Mouse (Mus musculus) erythroid progenitor cell, adult 5-6 weeks (primary cell): ENCODE results near the gene Kxd1. TPM values are rescaled to one million over a fixed set of nuclear protein-coding genes. Genes with fewer than 3 reads are reported as not detected.

ENCODE experiments used
- ATAC-seq: replicated peaks from 2 replicates; pipeline ENCODE4 v1.8.0; 2016; ENCODE audit warnings: moderate number of reproducible peaks, mild to moderate bottlenecking, moderate TSS enrichment, inconsistent platforms; ENCODE audit not compliant: poor library complexity, low FRiP score, severe bottlenecking
- total RNA-seq, 2 experiments: library from RNA; stranded (forward) in 1 of 2; stranded (reverse) in 1 of 2; fragments of 150-400 nt in 1 of 2; fragments of 186-747, 209-891 nt in 1 of 2; gene quantifications; 2 replicates each; pipeline versions ENCODE4 v1.2.3 to v1.2.4; 2015 to 2017; ENCODE audit warnings: low replicate concordance in 2 of 2

Kxd1 gene
- total RNA-seq, 2 experiments from 2014 or later: 11.8 to 34.4 TPM

DNA sequence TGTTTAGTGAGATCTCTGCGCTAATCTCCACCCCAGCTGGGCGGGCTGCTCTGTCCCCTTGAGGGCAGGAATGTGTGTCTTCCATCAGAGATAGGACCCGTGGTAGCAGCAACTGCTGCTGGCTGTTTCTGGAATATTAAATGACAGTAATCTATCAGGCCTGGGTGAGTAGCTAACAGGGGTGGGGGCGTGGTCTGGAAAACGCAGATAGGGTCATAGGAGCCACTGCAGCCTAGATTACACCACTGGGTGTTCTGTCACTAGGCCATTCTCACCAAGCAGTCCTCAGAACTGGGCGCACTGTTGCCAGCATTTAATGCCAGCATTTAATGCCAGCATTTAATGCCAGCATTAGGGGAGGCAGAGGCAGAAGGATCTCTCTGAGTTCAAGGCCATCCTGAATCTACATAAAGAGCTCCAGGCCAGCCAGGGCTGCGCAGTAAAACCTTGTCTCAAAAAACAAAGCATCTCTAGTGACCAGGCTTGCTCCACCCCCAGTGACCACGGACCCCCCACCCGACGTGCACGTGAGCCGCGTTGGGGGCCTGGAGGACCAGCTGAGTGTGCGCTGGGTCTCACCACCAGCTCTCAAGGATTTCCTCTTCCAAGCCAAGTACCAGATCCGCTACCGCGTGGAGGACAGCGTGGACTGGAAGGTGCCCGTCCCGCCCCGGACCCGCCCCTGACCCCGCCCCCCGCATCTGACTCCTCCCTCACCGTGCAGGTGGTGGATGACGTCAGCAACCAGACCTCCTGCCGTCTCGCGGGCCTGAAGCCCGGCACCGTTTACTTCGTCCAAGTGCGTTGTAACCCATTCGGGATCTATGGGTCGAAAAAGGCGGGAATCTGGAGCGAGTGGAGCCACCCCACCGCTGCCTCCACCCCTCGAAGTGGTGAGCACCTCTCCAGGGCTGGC, 27.1 kb downstream of the Kxd1 start:
- ATAC-seq: peak; percentile 63

DNA sequence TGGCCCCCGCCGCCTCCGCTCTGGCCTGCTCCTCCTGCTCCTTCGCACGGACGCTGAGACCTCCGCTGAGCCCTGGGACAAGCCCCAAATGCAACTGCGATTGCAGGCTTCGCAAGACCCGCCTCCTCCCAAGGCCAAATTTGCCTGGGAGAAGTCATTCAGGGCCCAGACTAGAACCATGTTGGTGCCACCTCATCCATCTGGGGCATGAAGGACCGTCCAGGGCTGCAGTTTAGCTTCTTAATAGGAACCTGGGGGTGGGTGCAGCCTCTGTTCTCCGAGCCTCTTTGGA, 32.0 kb downstream of the Kxd1 start:
- ATAC-seq: no peak

DNA sequence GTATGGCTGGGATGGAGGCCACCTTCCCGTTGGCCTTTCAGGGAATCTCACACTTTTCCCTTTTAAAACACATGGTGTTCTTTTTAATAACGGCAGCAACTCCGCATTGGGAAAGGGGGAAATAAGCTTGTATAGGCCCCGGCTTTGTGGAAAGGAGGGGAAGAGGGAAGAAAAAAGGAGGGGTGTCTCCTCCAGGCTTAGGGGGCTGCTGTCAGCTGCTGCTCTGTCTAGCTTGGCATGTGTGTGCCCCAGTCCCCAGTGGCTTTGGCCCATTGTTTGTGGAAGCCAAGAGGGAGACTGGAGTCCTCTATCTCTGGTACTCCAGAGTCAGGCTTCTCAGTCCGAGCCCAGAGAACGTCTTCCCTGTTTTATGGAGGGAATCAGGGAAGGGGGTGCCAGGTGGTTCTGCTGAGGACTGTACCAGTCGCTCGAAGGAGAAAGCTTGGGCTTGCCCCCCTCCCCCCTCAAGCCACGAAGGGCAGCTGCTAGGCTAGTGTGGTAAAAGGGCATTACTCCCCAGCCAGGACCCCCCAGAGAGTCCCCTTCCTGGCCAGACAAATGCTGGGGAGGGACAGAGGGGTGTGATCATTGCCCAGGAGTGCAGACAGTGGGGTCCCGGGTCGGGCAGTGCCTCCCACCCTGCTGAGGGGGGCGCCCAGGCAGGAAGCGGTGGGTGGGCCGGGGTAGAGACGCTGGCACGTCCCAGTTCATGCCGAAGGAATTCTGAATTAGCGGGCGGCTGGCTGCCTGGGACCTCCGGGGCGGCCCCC, 32.6 kb downstream of the Kxd1 start:
- no peak for ATAC-seq

DNA sequence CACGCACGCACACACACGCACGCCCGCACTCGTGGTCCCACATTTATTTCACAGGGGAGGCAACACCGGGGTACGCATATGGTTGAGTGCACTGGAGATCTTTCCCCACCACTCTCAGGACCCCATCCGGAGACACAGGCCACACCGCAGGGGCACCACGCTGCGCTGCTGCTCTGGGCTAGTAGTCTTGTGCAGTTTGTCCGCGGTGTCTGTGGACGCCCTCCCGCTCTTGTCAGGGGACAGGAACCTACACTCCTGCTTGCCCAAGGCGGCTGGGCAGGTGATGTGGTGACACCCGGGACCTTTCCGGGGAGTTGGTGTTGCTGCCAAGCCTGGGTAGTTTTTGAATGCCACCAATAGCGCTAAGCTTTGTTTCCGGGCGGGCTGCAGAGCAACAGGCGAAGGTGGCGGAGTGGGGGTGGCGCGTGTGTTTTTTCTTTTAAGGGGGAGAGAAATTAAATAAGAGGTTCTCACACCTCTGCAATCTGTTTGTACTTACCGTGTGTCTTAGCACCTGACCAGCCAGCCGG, 33.3 kb downstream of the Kxd1 start:
- ATAC-seq: no peak

DNA sequence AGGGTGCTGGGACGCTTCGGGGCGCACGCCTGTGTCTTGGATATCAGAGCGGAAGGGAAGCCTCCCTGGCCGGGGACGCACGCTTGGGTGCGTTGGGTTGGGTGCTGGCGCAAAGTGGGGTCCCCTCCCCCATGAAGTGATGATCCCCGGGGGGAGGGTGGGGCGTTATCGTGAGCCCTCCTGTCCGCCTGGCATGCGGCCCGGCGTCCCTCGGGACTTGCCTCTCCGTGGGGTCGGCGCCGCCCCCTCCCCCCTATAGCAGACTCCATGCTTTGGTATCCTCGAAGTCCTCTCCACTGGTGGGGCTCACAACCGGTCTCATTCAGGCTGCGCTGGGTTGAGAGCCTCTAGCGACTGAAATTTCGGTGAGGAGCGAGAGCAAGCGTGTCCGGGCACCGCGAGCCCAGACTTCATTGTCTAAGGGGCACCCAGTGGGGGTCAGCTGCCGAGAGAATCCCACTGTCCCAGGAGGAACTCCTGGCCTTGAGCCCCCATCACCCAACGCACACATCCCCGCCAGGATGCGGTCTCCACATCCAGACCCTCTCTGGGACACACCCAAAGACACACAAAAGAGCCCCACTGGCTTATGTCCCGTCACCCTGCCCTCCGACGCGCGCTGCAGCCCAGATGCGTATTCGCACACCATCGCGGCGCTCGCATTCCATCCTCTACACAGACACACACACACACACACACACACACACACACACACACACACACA, 33.9 kb downstream of the Kxd1 start:
- no peak for ATAC-seq

DNA sequence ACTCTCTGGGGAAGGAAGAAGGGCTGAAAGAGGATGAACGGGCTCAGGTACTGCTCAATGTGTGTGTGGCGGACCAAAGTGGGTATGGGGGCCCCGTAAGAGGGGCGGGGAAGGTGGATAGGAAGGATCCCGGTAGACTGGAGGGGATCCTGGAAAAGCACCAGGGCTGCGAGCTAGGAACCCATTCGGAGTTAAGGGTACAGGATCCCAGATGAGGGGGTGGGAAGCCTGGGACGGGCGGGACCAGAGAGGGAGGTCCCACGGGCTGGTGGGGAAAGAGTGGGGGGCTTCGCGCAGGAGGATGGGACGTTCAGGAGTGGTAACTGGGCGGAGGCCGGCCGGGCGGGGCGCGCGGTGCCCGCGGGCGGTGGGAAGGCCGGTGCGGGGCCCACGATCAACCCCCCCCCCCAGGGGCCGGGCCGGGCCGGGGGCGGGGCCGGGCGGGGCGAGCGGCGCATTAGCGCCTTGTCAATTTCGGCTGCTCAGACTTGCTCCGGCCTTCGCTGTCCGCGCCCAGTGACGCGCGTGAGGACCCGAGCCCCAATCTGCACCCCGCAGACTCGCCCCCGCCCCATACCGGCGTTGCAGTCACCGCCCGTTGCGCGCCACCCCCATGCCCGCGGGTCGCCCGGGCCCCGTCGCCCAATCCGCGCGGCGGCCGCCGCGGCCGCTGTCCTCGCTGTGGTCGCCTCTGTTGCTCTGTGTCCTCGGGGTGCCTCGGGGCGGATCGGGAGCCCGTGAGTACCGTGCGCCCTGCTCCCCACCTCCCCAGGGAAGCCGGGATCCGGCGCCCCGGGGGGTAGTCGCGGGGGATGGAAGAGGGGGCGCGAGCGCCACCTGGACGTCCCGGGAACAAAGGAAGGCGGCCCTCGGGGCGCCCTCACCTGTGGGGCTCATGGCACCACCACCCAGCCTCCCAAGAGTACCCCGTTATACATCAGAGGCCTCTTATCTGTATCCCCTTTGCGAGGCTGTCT, 34.8 kb downstream of the Kxd1 start, which contains the start of gene Crlf1:
TSS of gene Crlf1 (plus strand) at position 495 of the 977 bp plus-strand sequence.
- no peak for ATAC-seq

DNA sequence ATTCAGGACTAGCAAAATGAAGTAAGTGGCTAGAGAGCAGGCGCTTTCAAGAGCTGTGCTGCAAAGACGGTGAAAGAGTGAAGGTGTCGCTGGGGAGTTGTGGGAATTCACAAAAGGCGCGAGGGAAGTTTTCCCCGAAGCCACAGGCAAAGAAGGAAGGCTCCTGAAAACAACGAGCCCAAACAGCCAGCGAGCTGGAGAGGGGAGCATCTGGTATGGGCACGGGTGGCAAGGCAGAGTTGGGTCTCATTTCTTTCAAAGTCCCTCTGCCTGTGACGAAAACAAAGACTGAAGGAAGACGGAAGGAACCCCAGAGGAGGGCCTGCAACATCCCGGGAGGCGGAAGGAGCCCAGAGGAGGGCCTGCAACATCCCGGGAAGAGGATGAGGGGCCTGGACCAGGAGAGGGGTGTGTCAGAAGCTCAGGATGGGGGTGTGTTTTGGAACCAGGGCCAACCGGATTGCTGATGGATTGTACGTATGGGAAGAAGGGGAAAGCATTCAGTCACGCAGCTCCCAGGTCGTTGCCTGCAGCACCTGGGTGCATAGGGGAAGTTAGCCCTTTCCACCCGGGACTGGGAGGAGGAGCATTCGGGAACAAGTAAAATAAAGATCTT, 36.8 kb downstream of the Kxd1 start:
- no peak for ATAC-seq

DNA sequence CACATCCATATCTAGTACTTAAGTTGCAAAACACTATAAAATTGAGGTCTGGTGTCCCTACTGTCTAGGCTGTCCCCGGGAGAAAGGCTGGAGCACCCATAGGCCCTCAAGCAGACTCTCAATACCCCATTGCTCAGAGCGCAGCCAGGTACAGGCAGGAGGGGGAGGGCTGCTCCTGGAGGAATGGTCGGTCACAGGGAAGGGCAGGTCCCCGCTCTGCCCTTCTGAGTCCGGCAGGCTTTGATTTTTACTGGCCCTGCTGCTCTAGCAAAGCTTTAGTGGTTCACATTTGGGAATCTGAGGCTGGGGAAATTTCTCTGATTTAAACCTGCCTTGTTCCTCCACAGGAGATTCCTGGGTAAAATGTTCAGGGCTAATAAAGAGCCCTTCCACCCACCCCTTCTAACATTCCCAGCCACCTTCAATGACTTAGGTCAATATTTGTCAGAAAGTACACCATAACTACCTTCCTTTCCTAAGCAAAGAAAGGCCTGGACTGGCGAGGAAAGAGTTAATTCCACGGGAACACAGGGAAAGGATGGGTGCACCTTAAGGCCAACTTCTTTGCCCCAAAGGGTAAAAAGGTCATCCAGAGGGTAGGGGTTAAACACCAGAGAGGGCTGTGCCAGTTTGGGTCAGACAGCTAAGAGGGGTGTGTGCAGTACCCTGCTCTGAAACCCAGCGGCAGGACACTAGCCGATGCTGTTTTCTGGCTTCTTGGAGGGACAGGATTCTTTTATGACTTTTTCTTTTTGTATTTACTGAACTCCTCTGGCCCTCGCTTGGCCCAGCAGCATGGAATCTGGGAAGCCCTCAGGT, 37.5 kb downstream of the Kxd1 start:
- no peak for ATAC-seq

DNA sequence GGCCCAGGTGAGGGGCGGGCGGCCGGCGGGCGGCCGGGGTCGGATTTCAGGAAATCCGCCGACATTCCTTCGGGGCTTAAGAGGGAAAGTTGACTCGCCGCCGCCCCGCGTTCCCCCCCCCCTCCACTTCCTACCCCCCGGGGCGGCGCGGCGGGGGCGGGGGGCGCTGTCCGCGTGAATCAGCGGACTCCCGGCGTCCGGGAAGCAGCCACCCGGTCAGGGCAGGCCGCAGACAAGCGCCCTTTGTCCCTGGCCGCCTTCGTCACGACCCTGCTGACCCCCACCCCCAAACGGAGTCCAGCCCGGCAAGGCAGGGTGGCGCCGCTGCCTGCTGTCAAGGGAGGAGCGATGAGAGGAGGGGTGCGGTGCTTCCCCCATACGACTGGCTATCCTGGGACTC, 38.2 kb downstream of the Kxd1 start:
- ATAC-seq: no peak

DNA sequence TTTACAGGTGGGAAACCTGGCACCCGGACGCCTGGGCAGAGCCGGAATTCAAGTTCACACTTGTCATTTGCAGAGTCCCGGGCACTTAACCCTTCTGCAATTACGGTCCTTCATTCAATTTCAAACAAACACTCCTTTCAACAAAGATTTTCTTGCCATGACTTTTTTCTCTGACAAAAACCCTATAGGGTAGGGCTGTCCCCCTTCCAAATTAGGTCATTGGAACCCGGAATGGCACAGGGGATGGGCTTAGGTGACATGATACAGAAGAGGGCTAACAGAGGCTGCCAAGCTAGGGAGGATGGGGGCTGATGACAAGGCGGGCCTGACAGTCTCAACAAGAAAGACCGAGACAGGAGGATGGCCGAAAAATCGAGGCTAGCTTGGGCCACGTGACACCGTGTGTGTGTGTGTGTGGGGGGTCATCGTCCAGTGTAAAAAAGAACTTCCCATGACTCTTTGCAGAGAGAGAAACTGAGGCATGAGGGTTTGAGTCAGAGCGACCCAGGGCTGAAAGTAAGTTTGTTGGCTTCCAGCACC, 38.8 kb downstream of the Kxd1 start:
- ATAC-seq: no peak

DNA sequence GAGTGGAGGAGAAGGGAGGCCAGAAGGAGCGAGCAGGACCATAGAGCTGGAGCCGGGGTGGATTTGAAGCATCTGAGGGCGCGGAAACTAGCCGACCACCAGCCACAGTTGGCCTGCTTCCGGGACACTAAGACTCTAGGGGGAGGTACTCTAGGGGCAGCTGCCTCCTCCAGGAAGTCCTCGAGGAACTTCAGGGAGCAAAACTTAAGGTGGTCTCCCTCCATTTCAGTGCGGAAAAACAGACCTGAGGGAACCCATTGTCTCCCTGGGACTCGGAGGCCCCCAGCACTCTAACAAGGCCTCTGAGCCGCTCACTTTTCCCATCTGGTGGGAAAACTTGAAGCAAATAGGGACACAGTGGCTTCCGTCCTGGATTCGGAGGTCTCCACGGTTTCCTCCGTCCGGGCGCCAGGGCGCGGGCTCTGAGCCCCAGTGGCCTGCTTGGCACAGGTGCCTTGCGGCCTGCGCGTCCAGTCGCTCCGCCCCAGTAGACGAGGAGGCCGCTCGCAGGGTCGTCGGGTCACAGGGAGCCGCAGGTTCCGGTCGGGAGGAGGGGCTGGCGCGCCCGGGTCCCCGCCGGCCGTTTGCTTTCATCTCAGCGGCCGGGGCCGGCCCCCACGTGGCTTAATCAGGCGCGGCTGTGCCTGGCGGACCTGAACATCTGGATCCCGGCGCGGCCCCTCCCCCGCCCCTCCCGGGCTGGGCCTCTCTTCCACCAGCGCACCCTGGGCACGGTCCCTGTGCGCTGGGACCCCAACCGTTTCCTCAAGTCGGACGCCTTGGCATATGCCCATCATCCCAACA, 39.6 kb downstream of the Kxd1 start:
- no peak for ATAC-seq

DNA sequence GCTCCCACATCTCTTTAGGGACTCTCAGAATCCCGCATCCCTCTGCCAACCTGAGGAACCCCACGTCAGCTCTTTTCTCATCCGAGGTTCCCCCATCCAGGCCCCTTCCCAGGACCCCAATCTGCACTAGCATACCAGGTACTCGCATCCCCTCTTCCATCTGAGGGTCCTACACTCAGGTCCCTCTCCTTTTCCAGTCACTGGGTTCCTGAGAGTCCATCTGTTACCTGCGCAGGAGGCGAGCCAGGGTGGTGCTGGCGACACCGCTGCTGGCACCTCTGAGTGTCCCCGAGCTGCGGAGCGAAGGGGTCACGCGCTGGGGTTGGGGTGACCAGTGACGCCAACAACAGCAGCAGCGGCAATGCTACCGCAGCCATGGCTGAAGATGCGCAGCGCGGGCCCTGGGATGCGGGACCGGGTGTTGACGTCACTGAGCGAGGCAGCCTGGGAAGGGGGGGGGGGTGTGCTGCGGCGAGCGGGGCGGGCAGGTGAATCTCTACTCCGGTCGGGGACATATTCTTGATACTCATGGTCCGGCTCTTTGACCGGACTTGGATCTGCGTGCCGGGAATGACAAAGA, 40.7 kb downstream of the Kxd1 start, which contains the start of gene Tmem59l:
TSS of gene Tmem59l (minus strand) at position 418 of the 580 bp plus-strand sequence.
- no peak for ATAC-seq

DNA sequence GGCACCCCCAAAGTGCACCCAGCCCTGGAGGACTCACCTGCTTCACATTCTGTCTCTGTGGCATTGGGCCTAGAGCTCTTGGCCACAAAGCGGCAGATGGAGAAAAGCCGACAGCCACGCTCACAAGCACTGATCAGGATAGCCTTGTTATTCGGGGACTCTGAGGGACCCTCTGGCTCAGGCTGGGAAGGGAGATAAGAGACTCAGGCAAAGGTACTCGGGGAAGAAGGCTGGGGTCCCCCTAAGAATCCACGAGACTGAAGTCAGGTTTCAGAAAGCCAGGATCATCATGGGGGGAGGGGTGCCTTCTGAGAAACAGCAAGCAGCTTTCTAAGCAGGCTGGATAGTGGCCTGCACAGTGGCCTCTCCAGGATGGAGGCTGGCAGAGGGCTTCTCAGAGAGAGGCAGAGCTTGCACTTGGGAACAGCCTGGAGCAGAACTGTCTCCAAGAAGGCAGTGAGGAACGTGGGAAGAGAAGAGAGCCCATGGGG, 41.5 kb downstream of the Kxd1 start:
- ATAC-seq: no peak

DNA sequence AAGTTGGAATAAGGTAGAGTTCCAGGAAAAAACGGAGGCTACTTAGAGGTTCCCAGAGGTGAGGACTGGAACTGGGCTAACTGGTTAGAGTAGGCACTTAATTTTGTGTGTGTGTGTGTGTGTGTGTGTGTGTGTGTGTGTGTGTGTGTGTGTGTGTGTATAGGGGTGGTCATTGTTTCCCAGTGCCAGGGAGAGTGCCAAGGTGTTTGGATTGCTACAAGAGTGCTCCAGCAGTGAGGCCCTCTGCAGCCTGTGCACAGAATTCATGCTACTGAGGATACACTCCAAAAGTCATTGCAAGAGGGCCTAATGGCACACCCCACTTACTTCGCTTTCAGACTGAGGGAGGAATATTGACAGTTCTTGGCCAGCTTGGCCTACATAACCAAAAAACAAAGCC, 44.8 kb downstream of the Kxd1 start:
- no peak for ATAC-seq

DNA sequence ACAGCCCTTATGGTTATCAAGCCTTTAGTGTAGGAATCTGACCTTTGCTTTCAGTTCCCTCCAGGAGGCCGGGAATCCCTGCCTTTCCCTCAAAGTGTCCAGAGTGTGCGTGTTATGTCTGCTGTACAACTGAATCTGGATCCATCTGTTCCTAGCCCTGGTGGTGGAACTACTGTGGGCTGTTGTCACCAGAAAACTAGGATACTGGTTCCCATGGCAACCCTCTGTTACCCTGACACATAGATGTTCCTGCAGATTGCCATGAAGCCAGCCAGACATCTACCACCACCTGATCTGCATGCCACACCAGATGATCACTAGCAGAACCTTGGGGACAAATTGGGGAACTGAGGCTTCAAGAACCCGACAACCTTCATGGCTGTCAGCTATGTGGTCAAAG, 45.8 kb downstream of the Kxd1 start:
- no peak for ATAC-seq

DNA sequence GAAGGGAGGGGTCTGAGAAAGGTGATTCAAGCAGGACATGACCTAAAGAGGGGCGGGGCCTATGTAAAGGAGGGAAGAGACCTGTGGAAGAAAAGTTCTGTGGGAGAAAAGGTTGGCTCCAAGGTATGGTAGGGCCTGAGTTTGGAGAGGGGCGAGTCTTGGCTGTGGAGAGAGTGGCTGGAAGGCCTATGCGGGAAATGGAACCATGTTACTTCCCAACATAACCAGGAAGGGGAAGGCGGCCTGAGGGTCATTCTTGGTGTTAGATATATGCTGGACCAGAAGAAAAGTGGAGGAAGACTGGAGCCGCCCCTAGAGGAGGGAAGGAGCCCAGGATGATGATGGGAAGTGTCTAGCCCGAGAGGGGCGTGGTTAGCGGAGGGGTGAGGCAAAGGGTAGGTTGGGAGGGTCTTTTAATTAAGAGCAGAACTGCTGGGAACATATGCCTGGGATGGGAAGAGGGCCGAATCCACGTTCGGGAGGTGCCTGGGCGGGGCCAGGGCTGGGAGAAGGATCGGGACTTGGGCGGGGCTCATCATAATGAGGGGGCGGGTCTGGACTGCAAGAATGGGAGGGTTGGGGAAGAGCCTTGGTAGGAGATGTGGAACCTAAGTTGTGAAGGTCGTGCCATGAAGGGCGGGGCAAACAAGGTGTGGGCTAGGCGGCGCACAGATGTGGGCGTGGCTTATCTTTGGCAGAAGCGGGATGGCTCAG, 50.3 kb downstream of the Kxd1 start:
- peak; percentile 33; the same call in 1 of the 2 replicates for ATAC-seq
